12 mouse cellular contexts compared by ENCODE assay signal in genomic region chr12:76614868-76615579, GRCm38 (mm10).
DNase-seq lines count a peak whose midpoint lies in the region; ATAC-seq and TF ChIP-seq lines count a peak whose summit lies in the region.
"Had no signal": no experiment of that assay in that cellular context is flagged by ENCODE, and none has a peak within 500 bp of the region (broad histone marks: within the 10 kb centered on the region; RNA-seq: fewer than 3 reads in every experiment).

No protein-coding gene starts in this region.

- intact Hi-C loops in heart, postnatal 25 days (cut with DNase I) = no loop called here
- intact Hi-C loops in left cerebral cortex, postnatal 10 days (cut with DNase I) = no loop called here

- H3K4me2 ChIP-seq in limb, embryonic 11.5 days (ENCODE audit: low read depth, severe bottlenecking) = no peak overlapping the region

- peaks cover 23% of the 10 kb centered on the region for H3K4me1 ChIP-seq in bone marrow macrophage, adult 2 months (ENCODE audit: control insufficient read depth, insufficient read depth, low read length)
- no peaks in the 10 kb centered on the region; the same call in 1 of the 2 replicates for H3K4me1 ChIP-seq in limb, embryonic 11.5 days (ENCODE audit: control insufficient read depth, insufficient read depth, low read length)

- peak overlapping the region; percentile 8 for H3K4me3 ChIP-seq in bone marrow macrophage, adult 2 months (ENCODE audit: insufficient read depth, low read length)
- no peak overlapping the region for H3K4me3 ChIP-seq in limb, embryonic 11.5 days (ENCODE audit: low read depth, low read length)

- H3K36me3 ChIP-seq in limb, embryonic 11.5 days (ENCODE audit: control insufficient read depth, insufficient read depth, low read length) = no peaks in the 10 kb centered on the region

- H3K27ac ChIP-seq in bone marrow macrophage, adult 2 months (ENCODE audit: insufficient read depth, low read depth, low read length) = peak overlapping the region; percentile 99
- 0 out of 2 replicates have a peak overlapping the region, but pooled peaks have one; percentile 4 for H3K27ac ChIP-seq in limb, embryonic 11.5 days (replicated peaks; ENCODE audit: low read depth, low read length)

- peak; percentile 93 for DNase-seq in heart, adult 11 months
- no peak for DNase-seq in heart, postnatal 25 days (ENCODE audit: low spot score)
- peak; percentile 26 to 40 for DNase-seq in left cerebral cortex, postnatal 10 days (ENCODE audit: extremely low spot score in 1 of 2, low spot score in 2 of 2)
- no peak for DNase-seq in left cerebral cortex, adult 8-10 months (ENCODE audit: low spot score in 2 of 2)
- DNase-seq in limb, embryonic 11.5 days (ENCODE audit: low spot score) = no peak
- no peak for DNase-seq in yolk sac, embryonic 10.5 days (ENCODE audit: low spot score)
- no peak for DNase-seq in right cerebral cortex, postnatal 36 days (ENCODE audit: low spot score in 2 of 2)
- DNase-seq: adrenal gland, postnatal 25 days; left cerebral cortex, postnatal 4 days; retina, postnatal 1 day had no signal

- TF ChIP-seq CTCF in bone marrow macrophage, adult 2 months (IDR thresholded peaks at IDR 0.05; ENCODE audit: low read depth, low read length) = no peak

- no peaks in the 10 kb centered on the region for H3K27me3 ChIP-seq in limb, embryonic 11.5 days (ENCODE audit: control insufficient read depth, insufficient read depth, low read length)

- H3K9ac ChIP-seq in limb, embryonic 11.5 days (ENCODE audit: low read length) = no peak overlapping the region

- TF ChIP-seq POLR2A in bone marrow macrophage, adult 2 months (IDR thresholded peaks at IDR 0.05; ENCODE audit: borderline replicate concordance, low read depth, low read length) = no peak

- 68% methylated on average over 12 of the region's 12 CpGs for WGBS in limb, embryonic 11.5 days

- ATAC-seq in limb, embryonic 11.5 days (ENCODE audit: insufficient number of reproducible peaks, low FRiP score, low TSS enrichment, low read depth) = no peak
- ATAC-seq: forebrain, embryonic 14.5 days had no signal

- H3K9me3 ChIP-seq in limb, embryonic 11.5 days (ENCODE audit: control insufficient read depth, low read length) = no peaks in the 10 kb centered on the region

Comparison
In these comparisons a context has a peak if more than half of its experiments do, and no peak if none do; other contexts are left out.
1. DNase-seq: peak in heart, adult 11 months (single experiment) and left cerebral cortex, postnatal 10 days (2 of 2); none in heart, postnatal 25 days (single experiment), left cerebral cortex, adult 8-10 months (0 of 2), limb, embryonic 11.5 days (single experiment), yolk sac, embryonic 10.5 days (single experiment) and right cerebral cortex, postnatal 36 days (0 of 2).